Mouse (Mus musculus): ENCODE data around the gene Ptprb.

The Ptprb gene

GRCm38 (mm10) chr10:116364759-116365158, 89.4 kb downstream of the Ptprb start:
- DNase-seq (ENCODE audit: extremely low spot score, low spot score) = no peak

GRCm38 (mm10) chr10:116370991-116371725, 95.8 kb downstream of the Ptprb start:
- DNase-seq (ENCODE audit: extremely low spot score, low spot score) = no peak

- DNase-seq (ENCODE audit: extremely low spot score, low spot score) = no peak
Measured at GRCm38 (mm10) chr10:116374111-116374510, 98.8 kb downstream of the Ptprb start.

- no peak for DNase-seq (ENCODE audit: extremely low spot score, low spot score)
Measured at GRCm38 (mm10) chr10:116376853-116377252, 101.5 kb downstream of the Ptprb start.

DNA sequence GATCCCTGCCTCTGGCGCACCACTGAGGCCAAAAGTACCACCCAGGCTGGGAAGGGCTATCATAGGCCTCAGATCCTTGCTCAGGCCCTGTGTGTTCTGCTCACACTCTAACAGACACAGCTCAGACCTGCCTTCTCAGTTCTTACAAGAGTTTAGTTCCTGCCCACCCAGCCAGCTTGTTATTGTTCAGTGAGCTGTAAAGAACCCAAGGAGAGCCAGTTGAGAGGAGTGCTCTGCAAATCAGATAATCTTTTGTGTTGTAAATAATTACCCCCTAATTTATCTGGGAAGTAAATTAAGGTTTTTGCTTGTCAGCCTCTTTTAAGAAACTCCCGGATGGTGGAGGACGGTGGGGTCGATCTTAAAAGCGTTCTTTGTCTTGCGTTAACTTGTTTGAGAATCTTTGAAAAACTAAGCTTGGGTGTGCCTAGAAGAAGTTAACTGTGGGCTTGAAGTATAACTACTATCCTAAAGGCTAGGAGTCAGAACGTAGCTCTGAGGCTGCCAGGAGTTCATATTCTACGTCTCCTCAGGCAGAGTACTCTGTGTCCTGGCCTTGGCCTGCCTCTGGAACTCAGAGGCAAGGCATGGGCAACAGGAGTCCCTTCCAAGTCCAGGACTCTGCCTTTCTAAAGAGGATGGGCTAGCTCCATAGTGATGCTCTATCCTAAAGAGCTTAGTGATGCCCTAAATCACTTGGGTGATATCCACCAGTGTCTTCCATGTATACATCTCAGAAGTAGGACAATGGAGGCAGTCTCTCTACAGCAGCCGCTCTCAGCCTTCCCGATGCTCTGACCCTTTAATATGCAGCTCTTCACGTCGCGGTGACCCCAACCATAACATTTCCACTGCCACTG, 107.7 kb downstream of the Ptprb start:
- no peak for DNase-seq (ENCODE audit: extremely low spot score, low spot score)

DNA sequence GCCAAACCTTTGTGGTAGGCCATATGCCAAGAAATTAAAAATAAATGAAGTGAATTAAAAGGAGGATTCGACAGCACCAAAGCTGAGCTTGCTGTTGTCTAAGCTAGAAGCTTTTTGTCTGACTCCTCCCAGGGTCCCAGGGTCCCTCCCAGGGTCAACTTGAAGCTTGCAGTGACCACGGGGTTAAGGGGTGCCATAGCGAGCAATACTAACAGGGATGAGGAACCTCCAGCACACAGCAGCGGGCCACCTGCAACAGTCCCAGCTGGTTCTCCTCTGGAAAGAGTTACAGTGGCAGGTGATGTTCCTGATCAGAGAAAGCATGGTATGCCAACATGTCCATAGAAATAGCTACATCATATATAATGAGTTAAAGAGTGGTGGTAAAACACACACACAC, 109.1 kb downstream of the Ptprb start:
- DNase-seq (ENCODE audit: extremely low spot score, low spot score) = no peak

- DNase-seq (ENCODE audit: extremely low spot score, low spot score) = no peak
Measured at GRCm38 (mm10) chr10:116386391-116386885, 111.1 kb downstream of the Ptprb start.

- peak; percentile 35 for DNase-seq (ENCODE audit: extremely low spot score, low spot score)
Measured at GRCm38 (mm10) chr10:116388840-116389239, 113.5 kb downstream of the Ptprb start.

- no peak for DNase-seq (ENCODE audit: extremely low spot score, low spot score)
Measured at GRCm38 (mm10) chr10:116393790-116394475, 118.6 kb downstream of the Ptprb start.

DNA sequence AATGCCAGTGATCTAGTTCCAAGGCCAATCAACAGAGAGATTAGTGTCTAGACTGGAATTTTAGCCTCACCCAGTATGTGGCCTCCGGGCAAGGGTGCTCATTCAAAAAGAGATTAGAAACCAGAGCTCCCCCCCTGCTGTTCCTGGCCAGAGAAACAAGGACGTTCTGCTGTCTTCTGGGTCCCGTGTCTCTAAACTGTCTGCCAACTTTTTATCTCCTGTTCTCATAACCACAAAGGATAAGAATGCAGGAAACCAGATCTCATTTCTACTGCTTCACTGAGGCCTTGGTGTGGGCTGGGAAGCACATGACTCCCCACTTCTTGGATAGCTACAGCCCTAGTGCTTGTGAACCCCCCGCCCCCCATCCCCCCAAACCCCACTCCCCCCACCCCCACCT, 119.3 kb downstream of the Ptprb start:
- DNase-seq (ENCODE audit: extremely low spot score, low spot score) = no peak

GRCm38 (mm10) chr10:116396279-116396678, 121.0 kb downstream of the Ptprb start:
- DNase-seq (ENCODE audit: extremely low spot score, low spot score) = no peak

DNA sequence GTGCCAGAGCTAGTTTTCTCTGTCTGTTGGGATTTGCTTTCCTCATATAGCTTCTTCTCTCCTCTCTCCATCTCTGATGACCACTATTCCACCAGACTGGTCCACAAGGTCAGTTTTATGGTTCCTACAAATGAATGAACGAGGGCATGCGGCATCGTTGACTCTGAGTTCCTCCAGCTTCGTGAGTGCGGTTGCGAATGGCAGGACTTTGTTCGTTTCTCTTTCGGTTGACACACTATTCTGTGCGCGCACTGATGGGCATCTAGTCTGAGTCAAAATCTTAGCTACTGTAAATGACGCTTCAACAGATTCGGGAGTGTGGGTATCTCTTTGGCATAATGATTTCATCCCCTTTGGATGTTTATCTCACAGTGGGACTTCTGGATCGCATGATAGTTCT, 121.6 kb downstream of the Ptprb start:
- DNase-seq (ENCODE audit: extremely low spot score, low spot score) = no peak

GRCm38 (mm10) chr10:116397573-116397972, 122.2 kb downstream of the Ptprb start:
- DNase-seq (ENCODE audit: extremely low spot score, low spot score) = no peak

DNA sequence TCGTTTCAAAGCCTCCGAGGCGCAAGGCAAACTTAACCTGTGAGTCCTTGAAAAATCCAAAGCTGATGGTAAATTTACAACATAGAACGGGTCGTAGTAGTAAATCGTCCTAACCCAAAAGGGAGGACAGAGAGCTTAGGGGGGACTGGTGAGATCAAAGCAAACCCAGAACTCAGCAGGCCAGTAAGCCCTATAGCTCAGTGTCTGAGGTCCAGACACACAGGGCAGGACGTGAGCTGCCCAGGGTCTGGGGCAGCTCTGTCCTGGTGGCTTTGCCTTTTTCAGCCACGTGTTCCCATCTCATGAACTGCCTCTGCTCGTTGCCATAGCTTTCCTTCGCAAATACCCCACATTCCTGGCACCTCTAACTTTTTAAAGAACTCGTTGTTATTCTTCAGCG, 122.7 kb downstream of the Ptprb start:
- DNase-seq (ENCODE audit: extremely low spot score, low spot score) = no peak

- DNase-seq (ENCODE audit: extremely low spot score, low spot score) = no peak
Measured at GRCm38 (mm10) chr10:116402742-116403425, 127.6 kb downstream of the Ptprb start.

DNA sequence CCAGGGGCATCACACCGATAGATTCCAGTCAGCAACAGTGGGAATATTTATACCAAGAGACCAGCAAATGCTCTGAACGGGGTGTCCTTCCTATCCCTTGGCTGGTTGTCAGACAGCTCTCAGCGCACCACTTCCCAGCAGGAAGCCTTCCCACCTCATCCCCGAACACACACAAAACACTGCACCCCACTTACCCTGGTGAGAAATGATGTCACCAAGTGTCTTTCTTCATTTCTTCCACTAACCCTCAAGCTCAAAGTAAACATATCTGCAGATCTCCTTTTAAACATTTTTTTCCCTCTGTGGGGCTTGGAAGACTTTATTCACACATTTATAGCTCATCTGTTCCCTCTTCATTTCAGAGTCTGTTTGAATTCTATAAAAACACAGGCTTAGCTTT, 128.4 kb downstream of the Ptprb start:
- no peak for DNase-seq (ENCODE audit: extremely low spot score, low spot score)

- DNase-seq (ENCODE audit: extremely low spot score, low spot score) = no peak
Measured at GRCm38 (mm10) chr10:116405011-116405410, 129.7 kb downstream of the Ptprb start.

DNA sequence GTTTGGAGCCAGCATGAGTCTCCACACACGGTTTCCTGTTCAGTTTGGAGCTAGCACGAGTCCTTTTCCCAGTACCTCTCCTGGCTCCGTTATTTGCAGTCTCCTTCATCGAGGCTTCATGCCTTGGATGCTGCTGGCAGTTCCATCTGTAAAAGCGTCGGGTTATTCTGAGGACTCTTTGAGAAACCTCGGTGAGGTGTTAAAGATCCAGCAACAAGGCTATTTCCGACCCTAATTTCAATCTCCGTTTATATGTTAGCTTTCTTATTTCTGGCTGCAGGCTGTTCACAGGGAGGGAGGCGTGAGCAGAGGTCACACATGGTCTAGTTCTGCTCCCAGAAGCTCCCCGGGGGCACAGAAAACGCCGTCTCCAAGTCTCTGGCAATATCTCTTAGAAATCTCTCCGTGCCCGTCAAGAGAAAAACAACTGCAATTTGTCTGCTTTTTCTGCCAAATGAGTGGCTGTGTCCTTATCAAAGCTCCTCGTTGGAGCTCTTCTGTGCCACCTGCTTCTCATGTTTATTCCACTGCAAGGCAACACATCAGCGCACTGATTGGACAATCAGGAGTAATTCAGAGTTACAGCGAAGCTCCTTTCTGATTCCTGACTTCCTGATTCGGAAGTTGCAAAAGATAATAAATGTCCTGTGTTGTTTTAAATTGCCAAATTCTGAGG, 132.5 kb downstream of the Ptprb start:
- no peak for DNase-seq (ENCODE audit: extremely low spot score, low spot score)

DNA sequence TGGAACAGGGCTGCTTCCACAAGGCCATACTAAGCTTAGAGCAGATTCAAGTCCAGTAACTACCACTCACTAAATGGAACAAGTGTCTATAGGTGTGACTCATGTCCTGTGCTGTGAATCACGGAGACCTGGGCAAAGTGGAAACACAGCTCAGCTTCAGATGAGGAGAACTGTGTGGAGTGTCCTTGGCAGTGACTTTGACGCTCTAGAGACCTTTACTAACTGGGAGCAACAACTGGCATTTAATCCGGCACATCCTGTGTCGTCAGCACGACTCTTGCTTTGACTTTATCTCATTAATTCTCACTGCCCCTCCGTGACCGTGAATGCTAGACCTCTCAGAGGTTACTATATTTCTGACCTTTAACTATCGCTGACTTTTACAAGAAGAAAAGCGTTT, 135.5 kb downstream of the Ptprb start:
- DNase-seq (ENCODE audit: extremely low spot score, low spot score) = no peak

GRCm38 (mm10) chr10:116416142-116416541, 140.8 kb downstream of the Ptprb start:
- no peak for DNase-seq (ENCODE audit: extremely low spot score, low spot score)

- no peak for DNase-seq (ENCODE audit: extremely low spot score, low spot score)
Measured at GRCm38 (mm10) chr10:116416726-116417125, 141.4 kb downstream of the Ptprb start.
